Comparison of ENCODE assay signal across 19 mouse cellular contexts in genomic region chr3:128014909-128015308, GRCm38 (mm10).
DNase-seq lines count a peak whose midpoint lies in the region; ATAC-seq and TF ChIP-seq lines count a peak whose summit lies in the region.
"Had no signal": no experiment of that assay in that cellular context is flagged by ENCODE, and none has a peak within 500 bp of the region (broad histone marks: within the 10 kb centered on the region; RNA-seq: fewer than 3 reads in every experiment).

No protein-coding gene starts in this region.

- WGBS in intestine, postnatal 0 days: 90% methylated on average over 1 of the region's 1 CpGs
- WGBS in hindbrain, embryonic 14.5 days: 88% methylated on average over 1 of the region's 1 CpGs

- H3K4me1 ChIP-seq in intestine, postnatal 0 days (replicated peaks; ENCODE audit: control insufficient read depth, insufficient read depth, low read length): no peaks in the 10 kb centered on the region
- no peaks in the 10 kb centered on the region for H3K4me1 ChIP-seq in hindbrain, embryonic 14.5 days (replicated peaks; ENCODE audit: control insufficient read depth, insufficient read depth, low read length)

- TF ChIP-seq CTCF in intestine, postnatal 0 days (IDR thresholded peaks at IDR 0.05; ENCODE audit: low read depth): no peak

- H3K27me3 ChIP-seq in intestine, postnatal 0 days (replicated peaks; ENCODE audit: control insufficient read depth, insufficient read depth, low read length): no peaks in the 10 kb centered on the region
- no peaks in the 10 kb centered on the region for H3K27me3 ChIP-seq in hindbrain, embryonic 14.5 days (ENCODE audit: control insufficient read depth, insufficient read depth, low read length)
- H3K27me3 ChIP-seq: CH12.LX, Patski had no signal

- no peak overlapping the region for H3K4me2 ChIP-seq in intestine, postnatal 0 days (replicated peaks; ENCODE audit: low read depth)
- no peak overlapping the region for H3K4me2 ChIP-seq in hindbrain, embryonic 14.5 days (replicated peaks)

- H3K36me3 ChIP-seq in intestine, postnatal 0 days (ENCODE audit: control insufficient read depth, insufficient read depth): no peaks in the 10 kb centered on the region
- no peaks in the 10 kb centered on the region for H3K36me3 ChIP-seq in hindbrain, embryonic 14.5 days (replicated peaks; ENCODE audit: control insufficient read depth, insufficient read depth)
- H3K36me3 ChIP-seq: G1E had no signal

- no peak overlapping the region for H3K9ac ChIP-seq in intestine, postnatal 0 days (ENCODE audit: low read depth, low read length)
- H3K9ac ChIP-seq in hindbrain, embryonic 14.5 days: no peak overlapping the region

- H3K4me3 ChIP-seq in intestine, postnatal 0 days (ENCODE audit: low read depth, low read length): no peak overlapping the region
- no peak overlapping the region for H3K4me3 ChIP-seq in hindbrain, embryonic 14.5 days (replicated peaks; ENCODE audit: low read length)

- no peaks in the 10 kb centered on the region for H3K9me3 ChIP-seq in intestine, postnatal 0 days (ENCODE audit: control insufficient read depth)
- H3K9me3 ChIP-seq in hindbrain, embryonic 14.5 days (ENCODE audit: control insufficient read depth, low read length): no peaks in the 10 kb centered on the region
- H3K9me3 ChIP-seq: G1E had no signal

- no peak overlapping the region for H3K27ac ChIP-seq in intestine, postnatal 0 days (ENCODE audit: low read depth, low read length)
- no peak overlapping the region for H3K27ac ChIP-seq in hindbrain, embryonic 14.5 days

- DNase-seq in fat pad, adult 2 months (ENCODE audit: extremely low read depth, low read depth, low spot score): peak; percentile 92
- peak; percentile 71 for DNase-seq in gonadal fat pad, adult 2 months (ENCODE audit: low read depth)
- no peak for DNase-seq in hindbrain, embryonic 14.5 days (ENCODE audit: low spot score)
- DNase-seq: adrenal gland, adult 2 months; adrenal gland, adult 8-10 months; adrenal gland, postnatal 10 days; adrenal gland, postnatal 14 days; adrenal gland, postnatal 25 days; adrenal gland, postnatal 36 days; B cell, adult 2 months; cerebellum, adult 11 months; cerebellum, adult 11-12 months; cerebellum, adult 18-20 months had no signal

- no peak for ATAC-seq in intestine, postnatal 0 days
- no peak for ATAC-seq in hindbrain, embryonic 14.5 days (ENCODE audit: low FRiP score)
- ATAC-seq: activated CD4-positive, CD25-positive, alpha-beta regulatory T cell, adult 4 months; CD4-positive, CD25-positive, alpha-beta regulatory T cell, adult 4 months; Patski had no signal
